Mouse (Mus musculus): ENCODE measurements around the gene Crls1. TPM values are rescaled to one million over a fixed set of nuclear protein-coding genes. Genes with fewer than 3 reads are reported as not detected.

The Crls1 gene
- polyA plus RNA-seq (2016; fragmentation: Nextera tagmentation; extraction: Ambion mirVana), result 25.8 and 28.0 TPM in 2 replicates

- Histone ChIP-seq H3K9ac (peak within 1 kb of the TSS; percentile 93), H3K9me3 (no peaks in the 10 kb centered on the region), H3K4me1 (peaks cover 10% of the 10 kb centered on the region), H3K4me2 (replicated peaks) (peak within 1 kb of the TSS; percentile 77), H3K27me3 (replicated peaks) (no peaks in the 10 kb centered on the region), H3K4me3 (peak within 1 kb of the TSS; percentile 95), H3K27ac (peak within 1 kb of the TSS; percentile 42; the same call in 1 of the 2 replicates), H3K36me3 (peaks cover 14% of the 10 kb centered on the region)
- peak; percentile 95 for ATAC-seq (ENCODE audit: low FRiP score, low read depth)
- WGBS, result under 1% methylated on average over 88 of the region's 96 CpGs
Measured at GRCm38 (mm10) chr2:132846407-132847358, at the start of gene Crls1. TSS of gene Crls1 (plus strand) at chr2:132846666.

- Histone ChIP-seq H3K27ac (no peak overlapping the region), H3K4me2 (replicated peaks) (no peak overlapping the region), H3K27me3 (replicated peaks) (no peaks in the 10 kb centered on the region), H3K36me3 (peaks cover 47% of the 10 kb centered on the region), H3K4me3 (no peak overlapping the region), H3K4me1 (no peaks in the 10 kb centered on the region), H3K9ac (no peak overlapping the region), H3K9me3 (no peaks in the 10 kb centered on the region)
- ATAC-seq (ENCODE audit: low FRiP score, low read depth), result no peak
- 83% methylated on average over 2 of the region's 2 CpGs for WGBS
Measured at GRCm38 (mm10) chr2:132802976-132803375, 43.5 kb upstream of the Crls1 start.

- peak; percentile 100 for ATAC-seq (ENCODE audit: low FRiP score, low read depth)
- Histone ChIP-seq H3K36me3 (peaks cover 23% of the 10 kb centered on the region), H3K27me3 (replicated peaks) (no peaks in the 10 kb centered on the region), H3K9ac (peak within 1 kb of the TSS; percentile 69), H3K4me3 (peak within 1 kb of the TSS; percentile 76), H3K9me3 (no peaks in the 10 kb centered on the region), H3K4me2 (replicated peaks) (peak within 1 kb of the TSS; percentile 85), H3K4me1 (peaks cover 10% of the 10 kb centered on the region; the same call in 1 of the 2 replicates), H3K27ac (no peak within 1 kb of the TSS)
- WGBS, result under 1% methylated on average over 59 of the region's 59 CpGs
Measured at GRCm38 (mm10) chr2:132815608-132816314, 30.7 kb upstream of the Crls1 start, which contains the start of the genes Trmt6 and Mcm8. TSS of gene Trmt6 (minus strand) at chr2:132816055. TSS of gene Mcm8 (plus strand) at chr2:132816141.

GRCm38 (mm10) chr2:132841071-132841470 is 5.4 kb upstream of the Crls1 start:
- peaks cover 6% of the 10 kb centered on the region; the same call in 1 of the 2 replicates for H3K36me3 ChIP-seq
- no peak overlapping the region for H3K27ac ChIP-seq
- ATAC-seq (ENCODE audit: low FRiP score, low read depth), result no peak
- H3K9ac ChIP-seq, result no peak overlapping the region
- WGBS, result 92% methylated on average over 4 of the region's 4 CpGs
- H3K4me3 ChIP-seq, result no peak overlapping the region
- no peaks in the 10 kb centered on the region for H3K9me3 ChIP-seq
- no peak overlapping the region for H3K4me2 ChIP-seq (replicated peaks)
- no peaks in the 10 kb centered on the region for H3K4me1 ChIP-seq
- no peaks in the 10 kb centered on the region for H3K27me3 ChIP-seq (replicated peaks)

- peak overlapping the region; percentile 93; the same call in 1 of the 2 replicates for H3K9ac ChIP-seq
- H3K9me3 ChIP-seq, result no peaks in the 10 kb centered on the region
- 24% methylated on average over 7 of the region's 7 CpGs for WGBS
Measured at GRCm38 (mm10) chr2:132847581-132847980, 1.1 kb downstream of the Crls1 start.

GRCm38 (mm10) chr2:132848361-132848760 is 1.9 kb downstream of the Crls1 start:
- peak overlapping the region; percentile 77 for H3K4me2 ChIP-seq (replicated peaks)
- no peaks in the 10 kb centered on the region for H3K27me3 ChIP-seq (replicated peaks)
- peaks cover 20% of the 10 kb centered on the region for H3K36me3 ChIP-seq
- peaks cover 10% of the 10 kb centered on the region for H3K4me1 ChIP-seq
- no peak for ATAC-seq (ENCODE audit: low FRiP score, low read depth)
- no peak overlapping the region for H3K27ac ChIP-seq
- no peak overlapping the region for H3K4me3 ChIP-seq
- 94% methylated on average over 4 of the region's 4 CpGs for WGBS
- no peak overlapping the region for H3K9ac ChIP-seq
- H3K9me3 ChIP-seq, result no peaks in the 10 kb centered on the region

More at GRCm38 (mm10) chr2:132847581-132847980, 1.1 kb downstream of the Crls1 start:
- Histone ChIP-seq H3K27ac (no peak overlapping the region), H3K4me1 (peaks cover 10% of the 10 kb centered on the region), H3K27me3 (replicated peaks) (no peaks in the 10 kb centered on the region), H3K36me3 (peaks cover 20% of the 10 kb centered on the region), H3K4me2 (replicated peaks) (peak overlapping the region; percentile 77), H3K4me3 (peak overlapping the region; percentile 95)
- ATAC-seq (ENCODE audit: low FRiP score, low read depth), result no peak

- peaks cover 10% of the 10 kb centered on the region for H3K4me1 ChIP-seq
- H3K4me2 ChIP-seq (replicated peaks), result no peak overlapping the region
- H3K9ac ChIP-seq, result no peak overlapping the region
- ATAC-seq (ENCODE audit: low FRiP score, low read depth), result no peak
- peaks cover 23% of the 10 kb centered on the region for H3K36me3 ChIP-seq
- no peaks in the 10 kb centered on the region for H3K9me3 ChIP-seq
- no peak overlapping the region for H3K4me3 ChIP-seq
- 90% methylated on average over 6 of the region's 6 CpGs for WGBS
- no peaks in the 10 kb centered on the region for H3K27me3 ChIP-seq (replicated peaks)
- H3K27ac ChIP-seq, result no peak overlapping the region
Measured at GRCm38 (mm10) chr2:132849141-132849540, 2.7 kb downstream of the Crls1 start.

GRCm38 (mm10) chr2:132853051-132853450 is 6.6 kb downstream of the Crls1 start:
- Histone ChIP-seq H3K27ac (no peak overlapping the region), H3K9ac (no peak overlapping the region), H3K9me3 (no peaks in the 10 kb centered on the region), H3K27me3 (replicated peaks) (no peaks in the 10 kb centered on the region), H3K4me2 (replicated peaks) (no peak overlapping the region), H3K4me1 (peaks cover 3% of the 10 kb centered on the region), H3K36me3 (peaks cover 26% of the 10 kb centered on the region), H3K4me3 (no peak overlapping the region)
- no peak for ATAC-seq (ENCODE audit: low FRiP score, low read depth)
- WGBS, result 89% methylated on average over 1 of the region's 1 CpGs

GRCm38 (mm10) chr2:132856333-132856732 is 9.9 kb downstream of the Crls1 start:
- H3K27ac ChIP-seq, result no peak overlapping the region
- WGBS, result 82% methylated on average over 5 of the region's 5 CpGs
- no peak overlapping the region for H3K9ac ChIP-seq
- ATAC-seq (ENCODE audit: low FRiP score, low read depth), result no peak
- no peak overlapping the region for H3K4me2 ChIP-seq (replicated peaks)
- no peaks in the 10 kb centered on the region for H3K27me3 ChIP-seq (replicated peaks)
- peaks cover 15% of the 10 kb centered on the region; the same call in 1 of the 2 replicates for H3K36me3 ChIP-seq
- H3K4me3 ChIP-seq, result no peak overlapping the region
- no peaks in the 10 kb centered on the region for H3K4me1 ChIP-seq
- H3K9me3 ChIP-seq, result no peaks in the 10 kb centered on the region

- no peak for ATAC-seq (ENCODE audit: low FRiP score, low read depth)
- no peak overlapping the region for H3K9ac ChIP-seq
Measured at GRCm38 (mm10) chr2:132860435-132860834, 14.0 kb downstream of the Crls1 start.

GRCm38 (mm10) chr2:132861456-132861855 is 15.0 kb downstream of the Crls1 start:
- Histone ChIP-seq H3K9ac (no peak overlapping the region), H3K4me3 (no peak overlapping the region), H3K4me1 (no peaks in the 10 kb centered on the region), H3K27me3 (replicated peaks) (no peaks in the 10 kb centered on the region), H3K9me3 (no peaks in the 10 kb centered on the region), H3K27ac (no peak overlapping the region), H3K36me3 (peaks cover 18% of the 10 kb centered on the region), H3K4me2 (replicated peaks) (no peak overlapping the region)
- ATAC-seq (ENCODE audit: low FRiP score, low read depth), result no peak
- 89% methylated on average over 2 of the region's 2 CpGs for WGBS

More at GRCm38 (mm10) chr2:132860435-132860834, 14.0 kb downstream of the Crls1 start:
- no peaks in the 10 kb centered on the region for H3K27me3 ChIP-seq (replicated peaks)
- H3K4me2 ChIP-seq (replicated peaks), result no peak overlapping the region
- peaks cover 14% of the 10 kb centered on the region for H3K36me3 ChIP-seq
- no peak overlapping the region for H3K4me3 ChIP-seq
- no peak overlapping the region for H3K27ac ChIP-seq
- H3K9me3 ChIP-seq, result no peaks in the 10 kb centered on the region
- H3K4me1 ChIP-seq, result no peaks in the 10 kb centered on the region

- H3K27ac ChIP-seq, result no peak overlapping the region
- H3K36me3 ChIP-seq, result peaks cover 25% of the 10 kb centered on the region
- no peaks in the 10 kb centered on the region for H3K4me1 ChIP-seq
- H3K9me3 ChIP-seq, result no peaks in the 10 kb centered on the region
- H3K27me3 ChIP-seq (replicated peaks), result no peaks in the 10 kb centered on the region
- WGBS, result 93% methylated on average over 2 of the region's 2 CpGs
- H3K9ac ChIP-seq, result no peak overlapping the region
- no peak overlapping the region for H3K4me3 ChIP-seq
- no peak overlapping the region for H3K4me2 ChIP-seq (replicated peaks)
- no peak for ATAC-seq (ENCODE audit: low FRiP score, low read depth)
Measured at GRCm38 (mm10) chr2:132863325-132863724, 16.9 kb downstream of the Crls1 start.

All from neural tube, embryonic 12.5 days (tissue).